Mouse (Mus musculus) midbrain, embryonic 10.5 days (tissue): ENCODE results near the gene Tef. TPM values are rescaled to one million over a fixed set of nuclear protein-coding genes. Genes with fewer than 3 reads are reported as not detected.

Experiments used
- DNase-seq: peaks from one replicate; pipeline ENCODE4 v3.0.0-alpha.2; 2017; ENCODE audit warnings: low spot score
- H3K27ac ChIP-seq: fragments of 300-500 bp; sonication (generic); replicated peaks from 2 replicates; pipeline ENCODE4 v1.5.1; 2016; ENCODE audit warnings: mild to moderate bottlenecking
- H3K27me3 ChIP-seq: fragments of 300-500 bp; sonication (generic); 2 replicates; pipeline ENCODE4 v1.6.1; 2016; ENCODE audit warnings: low read depth, mild to moderate bottlenecking; ENCODE audit not compliant: poor library complexity, severe bottlenecking
- H3K36me3 ChIP-seq: fragments of 300-500 bp; sonication (generic); 2 replicates; pipeline ENCODE4 v1.6.1; 2016; ENCODE audit warnings: mild to moderate bottlenecking, moderate library complexity
- H3K4me1 ChIP-seq: fragments of 300-500 bp; sonication (generic); 2 replicates; pipeline ENCODE4 v1.6.1; 2016
- H3K4me3 ChIP-seq: fragments of 300-500 bp; sonication (generic); 2 replicates; pipeline ENCODE4 v1.5.1; 2016; ENCODE audit warnings: mild to moderate bottlenecking, moderate library complexity
- H3K9me3 ChIP-seq: fragments of 300-500 bp; sonication (generic); replicated peaks from 2 replicates; pipeline ENCODE4 v1.6.1; 2016; ENCODE audit warnings: mild to moderate bottlenecking
- WGBS: fragments of 180-500 bp; shearing (Covaris S2); methylation state at CpG from one replicate; pipeline ENCODE4 v1.1.7; 2016; 5-methylcytosine and 5-hydroxymethylcytosine counted together
- polyA plus RNA-seq: library from polyadenylated mRNA; unstranded; fragments of >200 nt; fragmentation: Nextera tagmentation; extraction: Ambion mirVana; gene quantifications from 2 replicates; pipeline ENCODE4 v1.2.1, GENCODE M21; 2016

Tef gene
- polyA plus RNA-seq, 1 experiment from 2014 or later: 15.7 TPM

DNA sequence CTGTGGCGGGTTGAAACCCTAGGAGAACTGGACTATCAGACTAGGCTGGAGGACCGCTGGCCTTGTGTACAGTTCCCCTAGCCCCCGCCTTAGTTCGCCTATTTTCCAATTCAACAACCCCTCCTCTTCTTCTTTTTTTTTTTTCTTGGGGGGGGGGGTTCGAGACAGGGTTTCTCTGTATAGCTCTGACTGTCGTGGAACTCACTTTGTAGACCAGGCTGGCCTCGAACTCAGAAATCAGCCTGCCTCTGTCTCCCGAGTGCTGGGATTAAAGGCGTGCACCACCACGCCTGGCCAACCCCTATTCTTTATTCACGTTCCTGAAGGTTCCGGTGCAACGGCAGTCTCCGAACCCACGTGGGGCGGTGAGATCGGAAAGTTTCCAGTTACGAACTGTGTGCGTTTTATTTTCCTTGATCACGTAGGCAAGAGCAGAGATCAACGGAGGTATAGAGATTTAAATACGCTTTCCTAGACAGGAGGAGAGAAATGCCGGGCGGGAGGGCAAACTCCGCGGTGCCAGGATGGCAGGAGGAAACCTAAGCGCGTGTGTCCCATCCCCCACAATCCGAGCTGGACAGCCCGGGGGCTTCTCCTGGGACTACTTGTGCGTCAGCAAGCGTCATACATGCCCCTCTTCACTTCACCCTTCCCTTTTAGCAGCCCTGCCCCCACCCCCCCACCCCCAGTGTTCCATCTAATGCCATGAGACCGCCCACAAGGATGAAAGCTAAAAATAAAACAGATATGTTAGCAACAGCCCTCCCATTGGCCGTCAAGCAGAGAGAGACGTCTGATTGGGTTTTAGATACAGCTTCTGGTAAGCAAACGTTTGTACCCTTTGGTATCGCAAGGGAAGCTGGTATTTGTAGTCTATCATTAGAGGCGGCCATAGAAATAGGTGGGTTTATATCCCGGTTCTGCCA lies 57.4 kb downstream of the Tef start:
- peaks cover 40% of the 10 kb centered on the region for H3K4me1 ChIP-seq
- H3K36me3 ChIP-seq: peaks cover 16% of the 10 kb centered on the region
- under 1% methylated on average over 39 of the region's 39 CpGs for WGBS
- no peaks in the 10 kb centered on the region for H3K27me3 ChIP-seq
- H3K27ac ChIP-seq: peak overlapping the region; percentile 94
- DNase-seq: peak; percentile 89
- no peaks in the 10 kb centered on the region for H3K9me3 ChIP-seq
- peak overlapping the region; percentile 95 for H3K4me3 ChIP-seq

DNA sequence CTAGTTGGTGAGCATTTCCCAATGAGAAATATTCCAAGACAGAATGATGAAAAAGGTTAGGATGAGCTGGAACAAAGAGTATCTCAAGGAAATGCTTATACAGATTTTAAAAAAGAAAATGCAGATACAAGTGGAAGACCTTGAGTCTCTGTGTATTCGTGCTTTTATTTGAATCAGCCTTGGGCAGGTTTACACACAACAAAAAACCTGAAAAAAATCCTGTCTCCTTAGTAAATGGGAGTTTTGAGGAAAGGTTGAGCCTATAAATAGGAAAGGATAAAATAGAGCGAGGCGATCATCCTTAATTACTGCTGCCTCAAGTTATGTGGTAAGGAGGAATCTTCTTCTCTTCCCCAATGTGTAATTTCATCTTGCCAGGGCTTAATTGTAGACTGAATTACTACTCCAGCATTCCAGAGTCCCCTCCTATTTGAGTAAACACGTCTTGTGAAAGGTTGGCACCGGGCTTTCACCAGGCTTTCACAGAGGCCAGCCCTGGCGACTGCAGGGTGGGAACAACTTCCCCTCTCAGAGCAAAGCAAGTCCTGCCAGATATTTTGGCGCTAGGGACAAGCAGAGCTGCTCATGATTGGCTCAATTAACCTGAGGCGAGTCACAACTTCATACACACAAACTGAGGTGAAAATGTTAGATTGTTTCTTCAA lies 58.4 kb downstream of the Tef start:
- H3K4me3 ChIP-seq: peak overlapping the region; percentile 95

DNA sequence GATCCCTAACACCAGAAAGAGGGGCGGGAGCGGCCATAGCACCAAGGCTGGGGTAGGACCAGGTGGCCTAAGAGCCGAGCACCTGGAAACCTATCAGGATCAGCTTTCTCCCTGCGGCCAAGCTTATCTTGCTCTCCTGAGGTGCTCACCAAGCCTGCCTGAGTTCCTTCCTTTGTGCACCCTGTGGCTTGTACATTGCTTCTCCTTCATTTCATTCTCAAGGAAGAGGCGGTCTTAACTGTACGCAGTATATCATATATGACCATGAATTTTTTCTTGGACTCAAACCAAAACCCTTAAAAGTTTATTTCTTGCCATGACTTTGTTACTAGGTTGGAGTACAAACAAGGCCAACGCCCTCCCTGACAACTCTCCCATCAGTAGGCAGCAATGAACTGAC lies 62.0 kb downstream of the Tef start:
- H3K36me3 ChIP-seq: peaks cover 55% of the 10 kb centered on the region
- H3K9me3 ChIP-seq: no peaks in the 10 kb centered on the region
- no peak for DNase-seq
- no peak overlapping the region for H3K4me3 ChIP-seq
- peaks cover 6% of the 10 kb centered on the region for H3K4me1 ChIP-seq
- 95% methylated on average over 7 of the region's 7 CpGs for WGBS
- no peaks in the 10 kb centered on the region for H3K27me3 ChIP-seq
- no peak overlapping the region for H3K27ac ChIP-seq

More for the DNA sequence above, 58.4 kb downstream of the Tef start:
- Histone ChIP-seq H3K36me3 (peaks cover 19% of the 10 kb centered on the region), H3K9me3 (no peaks in the 10 kb centered on the region), H3K27ac (no peak overlapping the region), H3K4me1 (peaks cover 33% of the 10 kb centered on the region), H3K27me3 (no peaks in the 10 kb centered on the region)
- 52% methylated on average over 8 of the region's 8 CpGs for WGBS
- DNase-seq: no peak

DNA sequence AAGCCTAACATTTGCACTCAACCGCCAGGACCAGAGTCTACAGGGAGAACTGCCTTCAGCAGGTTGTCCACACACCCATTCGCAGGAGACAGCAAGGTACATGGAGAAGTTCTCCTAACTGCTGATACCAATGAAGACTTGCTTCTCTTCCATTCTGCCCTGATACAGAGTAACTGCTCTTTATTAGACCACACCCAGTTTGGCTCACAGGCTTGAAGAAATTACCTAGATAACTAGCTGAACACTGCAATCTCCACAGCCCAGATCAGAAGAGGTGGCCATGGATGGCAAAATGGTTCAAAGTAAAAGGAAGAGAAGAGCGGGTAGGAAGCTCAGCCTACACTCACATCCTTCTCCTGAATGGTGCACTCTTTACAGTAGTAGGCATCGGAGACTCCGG lies 67.8 kb downstream of the Tef start:
- peaks cover 27% of the 10 kb centered on the region for H3K4me1 ChIP-seq
- H3K4me3 ChIP-seq: peak overlapping the region; percentile 99; the same call in 1 of the 2 replicates
- 98% methylated on average over 5 of the region's 5 CpGs for WGBS
- DNase-seq: no peak
- H3K27ac ChIP-seq: no peak overlapping the region
- H3K27me3 ChIP-seq: no peaks in the 10 kb centered on the region
- no peaks in the 10 kb centered on the region for H3K9me3 ChIP-seq
- H3K36me3 ChIP-seq: peaks cover 59% of the 10 kb centered on the region

DNA sequence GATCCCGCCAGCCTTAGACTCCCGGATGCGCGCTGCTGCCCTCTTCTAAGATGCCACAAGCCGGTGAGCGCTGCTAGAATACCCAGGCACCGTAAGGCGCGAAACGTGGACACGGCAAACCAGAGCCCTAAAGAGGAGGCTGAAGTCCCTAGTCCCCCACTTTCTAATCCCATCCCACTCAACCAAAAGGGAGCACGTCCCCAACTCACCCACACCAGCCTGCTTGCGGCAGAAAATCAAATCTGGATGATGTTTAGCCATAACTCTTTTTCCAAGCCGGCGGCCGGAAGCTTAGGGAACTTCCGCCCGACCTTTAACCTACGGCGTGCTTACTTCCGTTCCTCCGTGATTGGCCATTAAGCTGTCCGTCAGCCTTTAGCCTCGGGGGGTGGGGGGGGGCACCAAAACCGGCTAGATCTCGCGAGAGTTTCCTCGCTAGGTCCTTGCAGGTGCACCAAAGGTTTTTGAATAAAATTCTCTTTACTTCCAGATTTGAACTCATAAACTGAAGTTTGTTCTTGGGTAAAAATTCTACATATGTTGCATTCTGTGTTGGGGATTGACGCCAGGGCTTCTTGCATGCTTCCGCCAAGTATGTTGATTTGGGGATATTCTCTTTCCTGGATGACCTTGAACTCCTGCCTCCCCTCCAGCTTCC lies 69.5 kb downstream of the Tef start, which contains the start of gene Phf5a:
Gene Phf5a, minus strand, starts transcription at position 308 of the 658 bp plus-strand sequence.
- peak; percentile 95 for DNase-seq
- Histone ChIP-seq H3K27ac (peak within 1 kb of the TSS; percentile 97), H3K4me1 (peaks cover 27% of the 10 kb centered on the region), H3K4me3 (peak within 1 kb of the TSS; percentile 99), H3K36me3 (peaks cover 42% of the 10 kb centered on the region), H3K27me3 (no peaks in the 10 kb centered on the region), H3K9me3 (no peaks in the 10 kb centered on the region)
- under 1% methylated on average over 30 of the region's 30 CpGs for WGBS

DNA sequence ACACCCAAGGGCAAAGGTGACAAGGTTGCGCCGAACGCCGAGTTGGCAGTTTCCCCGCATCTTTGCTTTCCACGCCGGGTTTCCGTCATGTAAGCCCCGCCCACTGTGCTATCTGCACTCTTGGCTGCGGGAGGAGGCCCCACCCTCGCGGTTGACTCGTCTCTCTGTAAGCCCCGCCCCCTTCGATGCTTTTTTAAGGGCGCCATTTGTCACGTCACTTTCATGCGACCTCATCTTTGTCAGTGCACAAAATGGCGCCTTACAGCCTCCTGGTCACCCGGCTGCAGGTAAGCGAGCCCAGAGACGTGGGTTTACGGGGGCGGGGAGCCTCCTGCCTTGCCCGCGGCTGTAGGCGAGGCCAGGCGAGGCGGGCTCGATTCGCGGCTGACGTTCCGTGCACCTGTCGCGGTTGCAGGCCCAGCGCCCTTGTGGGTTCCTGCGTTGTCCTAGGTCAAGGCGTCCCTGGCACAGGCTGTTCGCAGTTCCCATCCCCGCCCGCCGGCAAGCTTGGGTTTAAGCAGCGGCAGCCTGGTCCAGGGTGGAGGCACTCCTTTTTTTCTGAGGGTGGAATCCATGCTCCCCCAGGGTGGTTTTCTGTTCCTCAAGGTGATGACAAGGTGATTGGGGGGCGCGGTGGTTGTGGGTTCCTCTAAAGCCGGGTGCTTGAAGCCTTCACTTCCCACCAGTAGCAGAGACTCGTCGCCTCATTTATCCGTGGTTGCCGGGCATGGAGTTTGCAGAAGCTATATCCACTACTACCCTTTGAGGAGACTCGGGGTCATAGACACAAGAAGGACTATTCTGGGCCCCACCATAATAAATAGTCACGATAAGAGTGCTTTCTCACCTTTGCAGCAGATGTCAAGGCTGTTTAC lies 70.3 kb downstream of the Tef start, which contains the start of gene Aco2:
Gene Aco2, plus strand, starts transcription at position 48 of the 875 bp plus-strand sequence.
- H3K36me3 ChIP-seq: peaks cover 37% of the 10 kb centered on the region
- peak within 1 kb of the TSS; percentile 97 for H3K27ac ChIP-seq
- WGBS: under 1% methylated on average over 53 of the region's 53 CpGs
- peak within 1 kb of the TSS; percentile 99 for H3K4me3 ChIP-seq
- H3K9me3 ChIP-seq: no peaks in the 10 kb centered on the region
- no peaks in the 10 kb centered on the region for H3K27me3 ChIP-seq
- peaks cover 27% of the 10 kb centered on the region for H3K4me1 ChIP-seq
- peak; percentile 96 for DNase-seq

Other genes with a start within 250 kb of the Tef start
- gene Ep300, start 217.1 kb upstream of the Tef start, polyA plus RNA-seq: 14.1 and 21.1 TPM in 2 replicates
- 44.6 and 46.1 TPM in 2 replicates for gene L3mbtl2, start 138.5 kb upstream of the Tef start, polyA plus RNA-seq
- gene Chadl, start 105.1 kb upstream of the Tef start, polyA plus RNA-seq: 2.4 and 2.5 TPM in 2 replicates
- 36.3 and 41.4 TPM in 2 replicates for gene Zc3h7b, start 57.4 kb upstream of the Tef start, polyA plus RNA-seq
- 187 and 192 TPM in 2 replicates for gene Rangap1, start 56.9 kb upstream of the Tef start, polyA plus RNA-seq
- 17.7 and 19.6 TPM in 2 replicates for gene Tob2, start 56.4 kb downstream of the Tef start, polyA plus RNA-seq
- 224 and 252 TPM in 2 replicates for gene Phf5a, start 69.5 kb downstream of the Tef start, polyA plus RNA-seq
- gene Aco2, start 69.9 kb downstream of the Tef start, polyA plus RNA-seq: 152 and 163 TPM in 2 replicates
- gene Polr3h, start 123.8 kb downstream of the Tef start, polyA plus RNA-seq: 76.2 and 80.8 TPM in 2 replicates
- gene Csdc2, start 134.3 kb downstream of the Tef start, polyA plus RNA-seq: 13.8 and 20.6 TPM in 2 replicates
- 31.9 and 34.9 TPM in 2 replicates for gene Pmm1, start 158.5 kb downstream of the Tef start, polyA plus RNA-seq
- gene 1700029P11Rik, start 178.1 kb downstream of the Tef start, polyA plus RNA-seq: not detected in 2 replicates
- 68.6 and 75.1 TPM in 2 replicates for gene Xrcc6, start 185.4 kb downstream of the Tef start, polyA plus RNA-seq
- 34.3 and 37.7 TPM in 2 replicates for gene Desi1, start 231.4 kb downstream of the Tef start, polyA plus RNA-seq
- gene Snu13, start 245.2 kb downstream of the Tef start, polyA plus RNA-seq: 323 and 376 TPM in 2 replicates